Mouse (Mus musculus) testis, adult 2 months (tissue): ENCODE measurements around the gene Pigp. TPM values are rescaled to one million over a fixed set of nuclear protein-coding genes. Genes with fewer than 3 reads are reported as not detected.

Experiments used
- H3K27ac ChIP-seq: fragments of 200-500 bp; 2 replicates; pipeline ENCODE4 v1.5.1; 2012; ENCODE audit warnings: low read depth, low read length; ENCODE audit not compliant: control insufficient read depth, insufficient read depth
- H3K27me3 ChIP-seq: fragments of 200-500 bp; 2 replicates; pipeline ENCODE4 v1.6.1; 2012; ENCODE audit warnings: mild to moderate bottlenecking, low read length, moderate library complexity; ENCODE audit not compliant: control insufficient read depth, insufficient read depth
- H3K36me3 ChIP-seq: fragments of 200-500 bp; 2 replicates; pipeline ENCODE4 v1.6.1; 2012; ENCODE audit warnings: mild to moderate bottlenecking, low read length; ENCODE audit not compliant: control insufficient read depth, insufficient read depth
- H3K4me1 ChIP-seq: fragments of 200-500 bp; 2 replicates; pipeline ENCODE4 v1.6.1; 2012; ENCODE audit warnings: low read length; ENCODE audit not compliant: control insufficient read depth, insufficient read depth
- H3K4me3 ChIP-seq: fragments of 200-500 bp; 2 replicates; pipeline ENCODE4 v1.5.1; 2012; ENCODE audit warnings: low read depth, mild to moderate bottlenecking, low read length, moderate library complexity, mixed read lengths; ENCODE audit not compliant: control insufficient read depth
- CTCF ChIP-seq: fragments of 200-500 bp; IDR thresholded peaks from 2 replicates; pipeline ENCODE4 v1.5.1; 2012; ENCODE audit warnings: low read depth, mild to moderate bottlenecking, inconsistent platforms, low read length, moderate library complexity; ENCODE audit not compliant: control insufficient read depth, insufficient read depth, insufficient replicate concordance
- POLR2A ChIP-seq: fragments of 200-500 bp; IDR thresholded peaks from 2 replicates; pipeline ENCODE4 v1.6.1; 2012; ENCODE audit warnings: low read depth, mild to moderate bottlenecking, inconsistent platforms, low read length, moderate library complexity; ENCODE audit not compliant: control insufficient read depth
- polyA plus RNA-seq: library from polyadenylated mRNA; depleted of rRNA; stranded (reverse); fragments of >200 nt; gene quantifications from 2 replicates; pipeline ENCODE4 v1.2.3, GENCODE M21; 2012

Gene Pigp
- polyA plus RNA-seq, 1 experiment, result 19.4 TPM

DNA sequence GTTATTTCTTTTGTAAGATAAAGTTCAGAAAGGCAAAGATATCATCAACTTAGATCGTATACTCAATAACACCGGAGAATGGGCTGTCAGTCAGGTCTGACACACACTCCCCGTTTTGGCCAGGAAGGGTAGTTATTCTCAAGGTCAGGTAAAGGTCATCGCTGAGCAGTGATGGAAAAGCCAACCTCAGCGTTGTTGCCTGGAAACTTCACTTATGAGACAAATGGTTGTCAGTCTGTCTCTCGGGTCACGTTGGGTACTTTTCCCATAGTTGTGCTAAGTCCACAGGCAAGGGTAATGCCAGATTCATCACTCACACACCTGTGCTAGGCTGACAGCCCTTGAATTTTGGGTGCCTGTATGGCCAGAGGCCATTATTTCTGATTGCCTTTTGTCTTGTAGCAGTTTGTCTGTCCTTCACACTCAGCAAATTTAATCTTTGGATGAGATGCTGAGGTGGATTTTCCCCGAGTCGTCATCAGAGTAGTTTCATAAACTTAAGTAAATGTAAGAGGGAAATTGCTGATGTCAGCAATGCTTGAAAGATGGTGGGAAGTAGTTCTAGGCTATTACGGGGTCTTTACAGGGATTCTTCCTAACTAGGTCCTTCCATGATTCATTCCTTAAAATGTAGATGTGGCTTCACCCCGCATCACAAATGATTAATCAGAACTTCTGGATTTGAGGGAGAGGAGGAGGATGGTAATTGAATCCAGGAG, 14.7 kb downstream of the Pigp start:
- Histone ChIP-seq H3K4me3 (no peak overlapping the region), H3K36me3 (no peaks in the 10 kb centered on the region), H3K4me1 (peaks cover 7% of the 10 kb centered on the region), H3K27ac (no peak overlapping the region), H3K27me3 (no peaks in the 10 kb centered on the region)
- TF ChIP-seq CTCF, result no peak
- TF ChIP-seq POLR2A, result no peak

DNA sequence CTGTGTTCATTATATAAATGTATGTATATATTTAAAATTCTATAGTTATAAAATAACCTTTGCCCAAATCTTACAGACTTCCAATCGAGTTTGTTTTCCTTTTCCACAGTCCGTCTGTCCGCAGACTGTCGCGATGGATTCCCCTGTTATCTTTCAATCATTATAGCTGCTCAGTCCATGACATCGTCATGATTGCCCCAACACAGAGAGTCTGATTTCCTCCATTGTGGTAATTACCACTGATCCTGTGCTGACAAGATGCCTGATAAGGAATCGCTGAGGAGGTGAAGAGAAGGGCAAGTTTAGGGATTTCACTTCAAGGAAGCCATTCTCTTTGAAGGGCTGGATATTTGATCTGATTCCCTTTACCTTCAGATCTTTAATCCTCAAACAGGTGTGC, 15.6 kb downstream of the Pigp start:
- Histone ChIP-seq H3K36me3 (no peaks in the 10 kb centered on the region), H3K27me3 (no peaks in the 10 kb centered on the region), H3K4me1 (peaks cover 7% of the 10 kb centered on the region), H3K4me3 (no peak overlapping the region; the same call in 1 of the 2 replicates), H3K27ac (no peak overlapping the region)
- TF ChIP-seq POLR2A (no peak), CTCF (no peak)

DNA sequence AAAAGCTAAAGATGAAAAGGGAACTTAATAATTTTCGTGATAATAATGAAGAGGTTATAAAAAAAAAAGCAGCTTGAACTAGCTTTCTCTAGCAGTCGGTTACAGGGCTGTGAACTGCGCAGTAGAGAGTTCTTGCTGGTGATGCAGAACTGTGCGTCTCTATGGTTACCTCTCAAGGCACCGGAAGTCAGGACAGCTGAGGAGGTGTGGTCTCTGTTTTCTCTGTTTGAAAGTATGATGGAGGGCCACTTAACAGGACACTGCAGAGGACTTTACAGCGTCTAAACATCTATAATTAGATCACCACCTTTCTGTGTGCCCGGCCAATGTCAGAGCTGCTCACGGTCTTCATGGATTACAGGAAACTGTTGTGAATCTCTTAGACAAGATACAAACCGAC, 17.2 kb downstream of the Pigp start:
- Histone ChIP-seq H3K27me3 (no peaks in the 10 kb centered on the region), H3K4me1 (peaks cover 7% of the 10 kb centered on the region), H3K27ac (peak overlapping the region; percentile 7; the same call in 1 of the 2 replicates), H3K4me3 (peak overlapping the region; percentile 35; the same call in 1 of the 2 replicates), H3K36me3 (no peaks in the 10 kb centered on the region)
- TF ChIP-seq POLR2A (no peak; the same call in 1 of the 2 replicates), CTCF (no peak)

DNA sequence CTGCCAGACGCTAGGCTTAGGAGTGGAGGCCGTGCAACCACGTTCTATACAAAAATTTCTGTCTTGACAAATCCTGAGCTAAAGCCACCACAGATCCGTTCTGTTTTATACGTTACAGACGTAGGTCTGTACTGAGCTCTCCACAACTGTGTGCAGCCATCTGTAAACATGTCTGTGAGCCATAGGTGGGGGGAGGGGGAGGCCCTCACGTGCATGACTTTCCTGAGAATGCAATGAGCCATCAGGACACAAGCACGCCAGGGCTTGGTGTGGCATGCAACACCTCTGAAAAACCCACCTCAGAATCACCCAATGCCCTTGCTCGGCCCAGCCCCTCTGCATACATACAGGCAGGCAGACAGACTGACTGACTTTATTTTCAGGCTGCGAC, 21.4 kb downstream of the Pigp start:
- no peaks in the 10 kb centered on the region for H3K36me3 ChIP-seq
- no peak overlapping the region for H3K27ac ChIP-seq
- H3K4me3 ChIP-seq, result no peak overlapping the region
- peaks cover 7% of the 10 kb centered on the region for H3K4me1 ChIP-seq
- no peaks in the 10 kb centered on the region for H3K27me3 ChIP-seq
- TF ChIP-seq POLR2A, result no peak
- TF ChIP-seq CTCF, result no peak

DNA sequence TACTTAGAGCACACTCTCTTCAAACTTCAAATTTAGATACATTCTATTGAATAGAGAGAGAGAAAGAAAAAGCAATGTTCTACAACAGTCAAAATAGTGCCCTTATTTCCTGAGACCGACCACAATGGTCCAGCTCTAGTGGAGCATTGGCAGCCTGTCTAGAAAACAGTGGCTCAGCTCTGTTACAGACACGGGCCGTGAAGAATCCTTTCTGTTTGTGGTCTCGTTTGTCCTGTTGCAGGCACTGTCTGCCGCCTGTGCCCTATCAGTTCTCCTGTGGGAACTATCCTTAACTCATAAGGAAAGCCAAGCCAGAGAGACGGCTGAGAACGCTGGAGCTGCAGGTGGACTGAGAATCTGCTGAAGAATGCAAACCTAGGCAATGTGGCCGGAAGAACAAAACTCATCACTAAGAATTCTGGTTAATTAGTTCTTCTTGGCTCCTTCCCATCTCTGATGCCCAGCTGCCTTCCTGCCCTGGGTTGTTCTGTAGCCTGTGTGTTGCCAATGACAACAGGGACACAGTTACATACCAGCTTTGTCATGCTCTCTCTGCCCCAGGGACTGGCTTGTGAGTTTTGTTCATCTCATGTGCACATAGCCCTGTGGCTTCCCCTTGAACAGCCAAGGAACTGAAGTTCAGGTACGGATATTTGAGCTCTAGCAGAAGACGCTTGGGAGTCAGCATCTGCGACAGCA, 21.9 kb downstream of the Pigp start:
- Histone ChIP-seq H3K4me1 (peaks cover 7% of the 10 kb centered on the region), H3K27me3 (no peaks in the 10 kb centered on the region), H3K4me3 (no peak overlapping the region), H3K36me3 (no peaks in the 10 kb centered on the region), H3K27ac (no peak overlapping the region)
- TF ChIP-seq POLR2A (no peak), CTCF (no peak)

DNA sequence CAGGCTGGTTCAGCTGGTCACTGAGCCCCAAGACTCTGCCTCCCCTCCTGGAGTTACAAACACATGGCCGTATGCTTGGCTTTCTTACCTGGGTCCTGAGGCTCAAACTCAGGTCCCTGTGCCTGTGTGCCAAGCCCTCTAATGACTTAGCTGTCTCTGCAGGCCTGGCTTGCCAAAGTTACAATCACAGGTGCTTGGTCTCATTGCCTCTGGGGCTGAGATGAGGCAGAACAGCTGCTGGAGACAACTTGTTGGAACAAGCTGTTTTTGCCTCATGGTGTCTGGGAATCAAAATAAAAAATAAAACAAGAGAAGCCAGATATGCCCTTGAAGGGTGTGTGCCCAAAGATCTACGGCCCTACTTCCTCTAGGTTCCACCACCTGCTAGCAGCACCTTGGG, 22.9 kb downstream of the Pigp start:
- Histone ChIP-seq H3K27me3 (no peaks in the 10 kb centered on the region), H3K36me3 (no peaks in the 10 kb centered on the region), H3K4me1 (peaks cover 6% of the 10 kb centered on the region), H3K4me3 (no peak overlapping the region), H3K27ac (no peak overlapping the region)
- TF ChIP-seq POLR2A (no peak), CTCF (no peak)

DNA sequence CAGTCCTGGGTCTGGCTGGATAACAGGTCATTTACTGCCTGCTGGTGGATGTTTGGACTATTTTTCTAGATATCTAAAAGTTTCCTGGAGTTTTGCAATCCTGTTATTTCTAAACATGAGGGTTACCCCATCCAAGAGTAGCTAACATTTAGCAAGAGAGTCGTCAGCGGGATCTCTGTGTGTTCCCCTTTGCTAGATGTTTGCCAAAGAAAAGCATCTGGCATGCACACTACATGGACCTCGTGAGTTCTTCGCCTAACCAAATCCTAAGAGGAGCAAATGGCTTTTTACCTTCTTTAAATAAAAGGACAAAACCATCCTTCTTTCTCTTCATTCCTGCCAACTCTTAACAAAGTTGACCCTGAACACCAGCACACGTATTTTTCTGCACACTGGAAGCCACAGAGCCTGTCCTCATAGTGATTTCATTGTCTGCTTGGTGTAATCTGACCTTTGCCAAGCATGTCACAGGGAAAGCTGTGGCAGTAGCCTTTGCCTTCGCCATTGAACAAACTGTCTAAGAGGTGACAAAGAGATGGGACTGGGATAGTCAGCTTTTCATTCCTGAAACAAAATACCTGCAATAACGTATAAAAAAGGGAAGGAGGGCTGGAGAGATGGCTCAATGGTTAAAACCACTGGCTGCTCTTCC, 24.4 kb downstream of the Pigp start:
- no peaks in the 10 kb centered on the region for H3K36me3 ChIP-seq
- H3K27ac ChIP-seq, result no peak overlapping the region
- H3K27me3 ChIP-seq, result no peaks in the 10 kb centered on the region
- no peaks in the 10 kb centered on the region for H3K4me1 ChIP-seq
- TF ChIP-seq POLR2A (no peak), CTCF (no peak)
- H3K4me3 ChIP-seq, result no peak overlapping the region
